13 mouse cellular contexts compared by ENCODE assay signal in genomic region chr10:116370991-116371725, GRCm38 (mm10).
DNase-seq lines count a peak whose midpoint lies in the region; ATAC-seq and TF ChIP-seq lines count a peak whose summit lies in the region.
"Had no signal": no experiment of that assay in that cellular context is flagged by ENCODE, and none has a peak within 500 bp of the region (broad histone marks: within the 10 kb centered on the region; RNA-seq: fewer than 3 reads in every experiment).

No protein-coding gene starts in this region.

- peak overlapping the region; percentile 37 for H3K27ac ChIP-seq in hindbrain, embryonic 13.5 days
- H3K27ac ChIP-seq in limb, embryonic 14.5 days (replicated peaks; ENCODE audit: low read depth, low read length) = peak overlapping the region; percentile 56
- H3K27ac ChIP-seq: heart, embryonic 13.5 days; stomach, postnatal 0 days had no signal

- 24% methylated on average over 6 of the region's 6 CpGs for WGBS in hindbrain, embryonic 13.5 days
- WGBS in limb, embryonic 14.5 days = 27% methylated on average over 6 of the region's 6 CpGs

- ATAC-seq in frontal cortex, adult (ENCODE audit: low TSS enrichment) = peak; percentile 93
- ATAC-seq in hindbrain, embryonic 13.5 days (ENCODE audit: low FRiP score) = peak; percentile 76
- no peak; the same call in 1 of the 2 replicates for ATAC-seq in limb, embryonic 14.5 days (ENCODE audit: low FRiP score, low read depth)
- ATAC-seq: intestine, embryonic 16.5 days had no signal

- no peaks in the 10 kb centered on the region for H3K9me3 ChIP-seq in hindbrain, embryonic 13.5 days
- no peaks in the 10 kb centered on the region for H3K9me3 ChIP-seq in limb, embryonic 14.5 days (ENCODE audit: control insufficient read depth, low read length)
- H3K9me3 ChIP-seq: heart, embryonic 13.5 days had no signal

- no peaks in the 10 kb centered on the region for H3K27me3 ChIP-seq in hindbrain, embryonic 13.5 days
- H3K27me3 ChIP-seq in limb, embryonic 14.5 days (ENCODE audit: control insufficient read depth, insufficient read depth, low read length) = no peaks in the 10 kb centered on the region
- H3K27me3 ChIP-seq: heart, embryonic 13.5 days had no signal

- no peak for DNase-seq in frontal cortex, postnatal 14 days (ENCODE audit: low spot score in 2 of 2)
- peak; percentile 25 for DNase-seq in ZHBTc4 (ENCODE audit: low read depth, low spot score)
- DNase-seq in limb, embryonic 14.5 days (ENCODE audit: low spot score) = peak; percentile 24
- DNase-seq in gastrocnemius, adult 8-10 months (ENCODE audit: low spot score in 2 of 2) = no peak
- DNase-seq in urinary bladder, postnatal 4 days (ENCODE audit: low spot score in 2 of 2) = no peak
- no peak for DNase-seq in ovary, postnatal 14 days (ENCODE audit: low spot score)
- DNase-seq: cerebellum, postnatal 36 days; lung, embryonic 14.5 days had no signal

- H3K4me2 ChIP-seq in hindbrain, embryonic 13.5 days = no peak overlapping the region
- no peak overlapping the region for H3K4me2 ChIP-seq in limb, embryonic 14.5 days (replicated peaks; ENCODE audit: low read depth, low read length, severe bottlenecking)
- H3K4me2 ChIP-seq: heart, embryonic 13.5 days; lung, embryonic 14.5 days had no signal

- TF ChIP-seq POLR2A in limb, embryonic 14.5 days (IDR thresholded peaks at IDR 0.05; ENCODE audit: borderline replicate concordance, extremely low read depth, insufficient read depth, insufficient read length) = no peak

- no peak overlapping the region for H3K9ac ChIP-seq in hindbrain, embryonic 13.5 days
- H3K9ac ChIP-seq in limb, embryonic 14.5 days (ENCODE audit: low read depth, low read length, severe bottlenecking) = no peak overlapping the region
- H3K9ac ChIP-seq: heart, embryonic 13.5 days; lung, embryonic 14.5 days had no signal

- no peaks in the 10 kb centered on the region for H3K36me3 ChIP-seq in hindbrain, embryonic 13.5 days
- H3K36me3 ChIP-seq in limb, embryonic 14.5 days (ENCODE audit: control insufficient read depth, insufficient read depth, low read length) = no peaks in the 10 kb centered on the region

- H3K4me1 ChIP-seq in hindbrain, embryonic 13.5 days (replicated peaks) = peaks cover 4% of the 10 kb centered on the region; the same call in 1 of the 2 replicates
- peaks cover 12% of the 10 kb centered on the region; the same call in 1 of the 2 replicates for H3K4me1 ChIP-seq in limb, embryonic 14.5 days (ENCODE audit: control insufficient read depth, insufficient read depth, low read length)
- H3K4me1 ChIP-seq: heart, embryonic 13.5 days had no signal

- H3K4me3 ChIP-seq in hindbrain, embryonic 13.5 days = no peak overlapping the region
- no peak overlapping the region for H3K4me3 ChIP-seq in limb, embryonic 14.5 days (replicated peaks; ENCODE audit: low read length)
- H3K4me3 ChIP-seq: heart, embryonic 13.5 days had no signal

Comparison
In these comparisons a context has a peak if more than half of its experiments do, and no peak if none do; other contexts are left out.
1. DNase-seq: peak in ZHBTc4 (single experiment) and limb, embryonic 14.5 days (single experiment); none in frontal cortex, postnatal 14 days (0 of 2), gastrocnemius, adult 8-10 months (0 of 2), urinary bladder, postnatal 4 days (0 of 2) and ovary, postnatal 14 days (single experiment).